Mouse (Mus musculus) olfactory bulb, adult 2 months (tissue): Measurements from ENCODE around the gene Rhox4a. TPM values are rescaled to one million over a fixed set of nuclear protein-coding genes. Genes with fewer than 3 reads are reported as not detected.
"Not testable (repeated sequence)": the region's sequence is repeated elsewhere in the genome, so short reads cannot be mapped to it uniquely, and the experiment has no call there.

Experiments
- H3K27ac ChIP-seq: fragments of 200-500 bp; 2 replicates; pipeline ENCODE4 v1.5.1; 2012; ENCODE audit warnings: low read depth, low read length; ENCODE audit not compliant: insufficient read depth
- H3K4me1 ChIP-seq: fragments of 200-500 bp; 2 replicates; pipeline ENCODE4 v1.6.1; 2012; ENCODE audit warnings: low read length; ENCODE audit not compliant: control insufficient read depth, insufficient read depth
- H3K4me3 ChIP-seq: fragments of 200-500 bp; 2 replicates; pipeline ENCODE4 v1.5.1; 2012; ENCODE audit warnings: mild to moderate bottlenecking, low read depth, low read length, moderate library complexity; ENCODE audit not compliant: insufficient read depth
- whole genome bisulfite sequencing: fragments of 180-500 bp; shearing (Covaris S2); methylation state at CpG from one replicate; pipeline ENCODE4 v1.1.7; 2018; 5-methylcytosine and 5-hydroxymethylcytosine counted together
- polyA plus RNA-seq: library from polyadenylated mRNA; stranded (reverse); fragments of >200 nt; gene quantifications from 2 replicates; pipeline ENCODE4 v1.2.4, GENCODE M21; 2012; ENCODE audit warnings: low replicate concordance; ENCODE audit not compliant: missing spikeins, insufficient read depth, insufficient read length

Rhox4a gene
- polyA plus RNA-seq = not detected in 2 replicates

GRCm38 (mm10) chrX:37265038-37265437 is at the start of gene Rhox4a:
Gene Rhox4a, plus strand, starts transcription at chrX:37265338.
- not testable (repeated sequence) for H3K4me1 ChIP-seq, H3K27ac ChIP-seq, H3K4me3 ChIP-seq
- 100% methylated on average over 11 of the region's 19 CpGs for WGBS

DNA sequence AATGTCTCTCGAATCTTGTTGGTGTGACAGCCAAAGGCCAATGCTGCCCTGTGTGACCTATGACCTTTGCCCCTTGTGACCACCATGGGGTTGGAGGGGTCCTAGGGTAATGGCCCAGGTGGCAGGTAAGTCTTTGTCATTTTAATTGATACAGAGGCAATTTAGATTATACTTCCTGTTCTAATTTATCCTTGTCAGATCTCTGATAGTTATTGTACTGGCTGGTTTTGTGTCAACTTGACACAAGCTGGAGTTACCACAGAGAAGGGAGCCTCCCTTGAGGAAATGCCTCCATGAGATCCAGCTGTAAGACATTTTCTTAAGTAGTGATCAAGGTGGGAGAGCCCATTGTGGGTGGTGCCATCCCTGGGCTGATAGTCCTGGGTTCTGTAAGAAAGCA is 43.0 kb upstream of the Rhox4a start, which contains the start of gene Rhox1:
Gene Rhox1, minus strand, starts transcription at position 101 of the 400 bp plus-strand sequence.
- WGBS = 91% methylated on average over 1 of the region's 1 CpGs
- not testable (repeated sequence) for H3K4me3 ChIP-seq, H3K27ac ChIP-seq, H3K4me1 ChIP-seq

DNA sequence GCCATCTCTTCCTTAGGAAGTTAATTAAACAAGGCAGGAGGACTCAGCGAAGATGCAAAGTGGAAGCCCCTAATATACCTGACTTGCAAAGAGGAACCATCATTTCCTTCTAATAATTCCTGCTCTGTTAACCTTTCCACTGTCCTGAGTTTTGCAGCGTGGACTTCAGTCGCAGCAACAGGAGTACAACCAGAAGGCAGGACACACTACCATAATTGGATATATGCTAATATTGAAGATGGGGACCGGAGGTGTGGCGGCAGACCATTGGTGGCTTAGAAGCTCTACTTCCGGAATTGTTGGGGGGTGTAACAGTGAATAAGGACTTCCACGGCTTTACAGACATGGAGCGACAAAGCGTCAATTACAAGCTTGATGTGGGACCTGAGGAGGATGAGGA is 20.5 kb upstream of the Rhox4a start, which contains the start of gene Rhox2a:
Gene Rhox2a, plus strand, starts transcription at position 301 of the 400 bp plus-strand sequence.
- H3K4me3 ChIP-seq, H3K27ac ChIP-seq, H3K4me1 ChIP-seq: not testable (repeated sequence)
- WGBS = no CpG with 5 or more reads among the region's 9 CpGs

DNA sequence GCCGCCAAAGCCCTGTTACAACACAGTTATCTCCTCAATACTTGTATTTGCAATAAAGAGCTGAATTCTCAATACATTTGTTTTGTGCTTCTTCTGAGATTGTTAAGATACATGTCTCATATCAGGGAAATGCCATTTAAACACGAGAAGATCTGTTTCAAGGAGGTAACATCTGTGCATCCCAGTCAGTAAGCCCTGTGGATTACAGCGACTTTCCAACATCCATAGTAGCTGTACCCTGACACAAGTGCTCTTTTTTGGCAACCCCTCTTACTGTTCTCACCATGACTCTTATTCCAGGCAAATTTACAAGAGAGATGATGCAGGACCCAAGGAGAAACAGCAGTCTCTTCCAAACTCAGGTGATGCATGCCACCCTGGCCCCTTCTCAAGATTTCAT is 15.5 kb upstream of the Rhox4a start, which contains the start of gene Rhox3a:
Gene Rhox3a, plus strand, starts transcription at position 301 of the 400 bp plus-strand sequence.
- WGBS = 100% methylated on average over 1 of the region's 3 CpGs
- H3K27ac ChIP-seq, H3K4me1 ChIP-seq, H3K4me3 ChIP-seq: not testable (repeated sequence)

Other genes starting within 250 kb of the Rhox4a start
- gene Sowahd, start 216.5 kb upstream of the Rhox4a start, polyA plus RNA-seq = not detected in 2 replicates
- not detected in 2 replicates for gene Rpl39, start 179.9 kb upstream of the Rhox4a start, polyA plus RNA-seq
- not detected in 2 replicates for gene Upf3b, start 155.0 kb upstream of the Rhox4a start, polyA plus RNA-seq
- gene Nkap, start 138.5 kb upstream of the Rhox4a start, polyA plus RNA-seq = not detected in 2 replicates
- not detected in 2 replicates for gene Akap14, start 96.5 kb upstream of the Rhox4a start, polyA plus RNA-seq
- not detected in 2 replicates for gene Ndufa1, start 74.2 kb upstream of the Rhox4a start, polyA plus RNA-seq
- gene Rnf113a1, start 74.1 kb upstream of the Rhox4a start, polyA plus RNA-seq = not detected in 2 replicates
- gene Gm9, start 54.3 kb upstream of the Rhox4a start, polyA plus RNA-seq = not detected in 2 replicates
- gene Rhox1, start 43.1 kb upstream of the Rhox4a start, polyA plus RNA-seq = not detected in 2 replicates
- gene Rhox2a, start 20.4 kb upstream of the Rhox4a start, polyA plus RNA-seq = not detected in 2 replicates
- gene Rhox3a, start 15.4 kb upstream of the Rhox4a start, polyA plus RNA-seq = not detected in 2 replicates
- gene Rhox3a2, start 114.7 kb downstream of the Rhox4a start, polyA plus RNA-seq = not detected in 2 replicates
- gene Rhox4a2, start 125.5 kb downstream of the Rhox4a start, polyA plus RNA-seq = not detected in 2 replicates
- gene Rhox2b, start 146.7 kb downstream of the Rhox4a start, polyA plus RNA-seq = not detected in 2 replicates
- gene Rhox4b, start 167.2 kb downstream of the Rhox4a start, polyA plus RNA-seq = not detected in 2 replicates
- not detected in 2 replicates for gene Rhox2c, start 188.3 kb downstream of the Rhox4a start, polyA plus RNA-seq
- gene Rhox3c, start 193.2 kb downstream of the Rhox4a start, polyA plus RNA-seq = not detected in 2 replicates
- not detected in 2 replicates for gene Rhox4c, start 215.0 kb downstream of the Rhox4a start, polyA plus RNA-seq
- not detected in 2 replicates for gene Rhox2d, start 228.1 kb downstream of the Rhox4a start, polyA plus RNA-seq
- not detected in 2 replicates for gene Rhox4d, start 249.0 kb downstream of the Rhox4a start, polyA plus RNA-seq